Mouse (Mus musculus) heart, postnatal 0 days (tissue): ENCODE measurements at regions not wholly inside any gene's neighbourhood (a gene's known extent, or its start where the extent isn't known, plus 50 kb on each side); places are given as distances from the start of the nearest gene placed in this dataset.

ENCODE experiments used
- ATAC-seq: fragments of 200-750 bp; cut with Nextera tagmentation; 2 replicates; pipeline ENCODE4 v1.8.0; 2017; ENCODE audit warnings: low read depth, moderate number of reproducible peaks, moderate library complexity; ENCODE audit not compliant: insufficient read depth
- DNase-seq: peaks from one replicate; pipeline ENCODE4 v3.0.0-alpha.2; 2016; ENCODE audit warnings: low spot score
- H3K27ac ChIP-seq: fragments of 300-500 bp; sonication (generic); 2 replicates; pipeline ENCODE4 v1.5.1; 2014; ENCODE audit warnings: low read depth, mild to moderate bottlenecking
- H3K27me3 ChIP-seq: fragments of 300-500 bp; sonication (generic); 2 replicates; pipeline ENCODE4 v1.6.1; 2014; ENCODE audit warnings: low read length, mixed read lengths; ENCODE audit not compliant: control insufficient read depth, insufficient read depth
- H3K36me3 ChIP-seq: fragments of 300-500 bp; sonication (generic); replicated peaks from 2 replicates; pipeline ENCODE4 v1.6.1; 2014; ENCODE audit warnings: low read length, mixed read lengths; ENCODE audit not compliant: control insufficient read depth, insufficient read depth
- H3K4me1 ChIP-seq: fragments of 300-500 bp; sonication (generic); 2 replicates; pipeline ENCODE4 v1.6.1; 2014; ENCODE audit warnings: antibody characterized with exemption; ENCODE audit not compliant: control insufficient read depth, insufficient read depth
- H3K4me2 ChIP-seq: fragments of 300-500 bp; sonication (generic); 2 replicates; pipeline ENCODE4 v1.6.1; 2014; ENCODE audit warnings: low read depth, mild to moderate bottlenecking, low read length, moderate library complexity
- H3K4me3 ChIP-seq: fragments of 300-500 bp; sonication (generic); 2 replicates; pipeline ENCODE4 v1.5.1; 2014; ENCODE audit warnings: low read depth, low read length
- H3K9ac ChIP-seq: fragments of 300-500 bp; sonication (generic); replicated peaks from 2 replicates; pipeline ENCODE4 v1.6.1; 2014; ENCODE audit warnings: low read depth, low read length, mixed read lengths
- H3K9me3 ChIP-seq: fragments of 300-500 bp; sonication (generic); replicated peaks from 2 replicates; pipeline ENCODE4 v1.6.1; 2016; ENCODE audit warnings: low read length; ENCODE audit not compliant: control insufficient read depth
- CTCF ChIP-seq: IDR thresholded peaks from 2 replicates; pipeline ENCODE4 v1.5.1; 2016; ENCODE audit warnings: antibody characterized with exemption, control low read depth, low read depth
- EP300 ChIP-seq: IDR thresholded peaks from 2 replicates; pipeline ENCODE4 v1.6.1; 2016; ENCODE audit warnings: antibody characterized with exemption, low read depth
- WGBS: fragments of 180-500 bp; shearing (Covaris S2); extraction: QIAGEN DNeasy Blood & Tissue Kit; methylation state at CpG from one replicate; pipeline ENCODE4 v1.1.7; 2014; 5-methylcytosine and 5-hydroxymethylcytosine counted together

- Histone ChIP-seq H3K27me3 (no peaks in the 10 kb centered on the region), H3K4me2 (no peak overlapping the region), H3K4me3 (no peak overlapping the region), H3K27ac (no peak overlapping the region), H3K4me1 (0 out of 2 replicates have a peak, but pooled peaks cover 2% of the 10 kb centered on the region), H3K9me3 (no peaks in the 10 kb centered on the region), H3K9ac (no peak overlapping the region), H3K36me3 (no peaks in the 10 kb centered on the region)
- WGBS = 85% methylated on average over 3 of the region's 3 CpGs
- DNase-seq (no peak), ATAC-seq (no peak)
- no peak for TF ChIP-seq EP300
- TF ChIP-seq CTCF = no peak
Observed at GRCm38 (mm10) chr8:128261367-128261766, 97.0 kb upstream of the Nrp1 start.

- Histone ChIP-seq H3K9ac (no peak overlapping the region), H3K4me1 (peaks cover 10% of the 10 kb centered on the region; the same call in 1 of the 2 replicates), H3K4me3 (no peak overlapping the region), H3K27ac (no peak overlapping the region), H3K9me3 (no peaks in the 10 kb centered on the region), H3K27me3 (no peaks in the 10 kb centered on the region), H3K4me2 (no peak overlapping the region), H3K36me3 (no peaks in the 10 kb centered on the region)
- WGBS = 76% methylated on average over 9 of the region's 9 CpGs
- DNase-seq (no peak), ATAC-seq (no peak)
- TF ChIP-seq CTCF (no peak), EP300 (no peak)
Observed at GRCm38 (mm10) chr8:128263251-128263947, 95.0 kb upstream of the Nrp1 start.

- DNase-seq (peak; percentile 52), ATAC-seq (peak; percentile 63; the same call in 1 of the 2 replicates)
- WGBS = 64% methylated on average over 4 of the region's 4 CpGs
- Histone ChIP-seq H3K4me3 (no peak overlapping the region), H3K4me1 (peaks cover 15% of the 10 kb centered on the region), H3K4me2 (no peak overlapping the region), H3K27ac (peak overlapping the region; percentile 78), H3K27me3 (no peaks in the 10 kb centered on the region), H3K9ac (no peak overlapping the region), H3K9me3 (no peaks in the 10 kb centered on the region), H3K36me3 (no peaks in the 10 kb centered on the region)
- TF ChIP-seq CTCF (no peak), EP300 (0 out of 2 replicates have a peak, but pooled peaks have one; percentile 41)
Observed at GRCm38 (mm10) chr8:128267261-128267660, 91.1 kb upstream of the Nrp1 start.

- no peak for DNase-seq
- Histone ChIP-seq H3K4me2 (peak overlapping the region; percentile 17; the same call in 1 of the 2 replicates), H3K9ac (no peak overlapping the region), H3K27ac (peak overlapping the region; percentile 78), H3K9me3 (no peaks in the 10 kb centered on the region), H3K27me3 (no peaks in the 10 kb centered on the region), H3K36me3 (no peaks in the 10 kb centered on the region), H3K4me1 (peaks cover 22% of the 10 kb centered on the region), H3K4me3 (no peak overlapping the region)
- WGBS = 70% methylated on average over 3 of the region's 3 CpGs
- TF ChIP-seq CTCF = no peak
- no peak for TF ChIP-seq EP300
- ATAC-seq = no peak
Observed at GRCm38 (mm10) chr8:128268010-128268409, 90.4 kb upstream of the Nrp1 start.

- no peaks in the 10 kb centered on the region for H3K27me3 ChIP-seq
- ATAC-seq = no peak
- H3K27ac ChIP-seq = no peak overlapping the region
- 86% methylated on average over 1 of the region's 1 CpGs for WGBS
- no peak overlapping the region for H3K9ac ChIP-seq
- H3K4me1 ChIP-seq = peaks cover 29% of the 10 kb centered on the region
- no peaks in the 10 kb centered on the region for H3K9me3 ChIP-seq
- no peak for TF ChIP-seq EP300
- TF ChIP-seq CTCF = no peak
- no peak overlapping the region for H3K4me2 ChIP-seq
- H3K36me3 ChIP-seq = no peaks in the 10 kb centered on the region
- H3K4me3 ChIP-seq = no peak overlapping the region
- DNase-seq = no peak
Observed at GRCm38 (mm10) chr8:128269546-128269945, 88.9 kb upstream of the Nrp1 start.
